Mouse (Mus musculus): ENCODE results near the gene Thap4. TPM values are rescaled to one million over a fixed set of nuclear protein-coding genes. Genes with fewer than 3 reads are reported as not detected.

The Thap4 gene
- 55.6 and 59.0 TPM in 2 replicates for polyA plus RNA-seq (2015; fragmentation: Nextera tagmentation; extraction: Ambion mirVana)

- Histone ChIP-seq H3K27me3 (no peaks in the 10 kb centered on the region), H3K9me3 (replicated peaks) (no peaks in the 10 kb centered on the region), H3K9ac (peak within 1 kb of the TSS; percentile 89), H3K27ac (replicated peaks) (peak within 1 kb of the TSS; percentile 90), H3K4me3 (replicated peaks) (peak within 1 kb of the TSS; percentile 90), H3K36me3 (peaks cover 10% of the 10 kb centered on the region), H3K4me1 (peaks cover 24% of the 10 kb centered on the region), H3K4me2 (replicated peaks) (peak within 1 kb of the TSS; percentile 79)
- peak; percentile 94 for ATAC-seq (ENCODE audit: insufficient number of reproducible peaks, low FRiP score, low TSS enrichment, low read depth)
- WGBS = under 1% methylated on average over 114 of the region's 121 CpGs
Measured at GRCm38 (mm10) chr1:93754573-93755290, at the start of gene Thap4. Thap4 (minus strand) TSS chr1:93754864.

GRCm38 (mm10) chr1:93803556-93804507, 49.2 kb upstream of the Thap4 start, which contains the start of gene Ing5:
Ing5 (plus strand) TSS chr1:93803965.
- WGBS = under 1% methylated on average over 83 of the region's 94 CpGs
- Histone ChIP-seq H3K4me3 (replicated peaks) (peak within 1 kb of the TSS; percentile 91), H3K9ac (peak within 1 kb of the TSS; percentile 89), H3K36me3 (peaks cover 40% of the 10 kb centered on the region), H3K27me3 (no peaks in the 10 kb centered on the region), H3K4me1 (peaks cover 41% of the 10 kb centered on the region), H3K4me2 (replicated peaks) (peak within 1 kb of the TSS; percentile 93), H3K27ac (replicated peaks) (peak within 1 kb of the TSS; percentile 99), H3K9me3 (replicated peaks) (no peaks in the 10 kb centered on the region)
- peak; percentile 94 for ATAC-seq (ENCODE audit: insufficient number of reproducible peaks, low FRiP score, low TSS enrichment, low read depth)

- 77% methylated on average over 5 of the region's 5 CpGs for WGBS
- H3K9me3 ChIP-seq (replicated peaks) = no peaks in the 10 kb centered on the region
Measured at GRCm38 (mm10) chr1:93802771-93803170, 48.1 kb upstream of the Thap4 start.

GRCm38 (mm10) chr1:93801741-93802238, 47.1 kb upstream of the Thap4 start, which contains the start of gene Dtymk:
Dtymk (minus strand) TSS chr1:93801934.
- Histone ChIP-seq H3K9me3 (replicated peaks) (no peaks in the 10 kb centered on the region), H3K4me3 (replicated peaks) (peak within 1 kb of the TSS; percentile 86), H3K27me3 (no peaks in the 10 kb centered on the region), H3K4me1 (peaks cover 41% of the 10 kb centered on the region), H3K36me3 (peaks cover 36% of the 10 kb centered on the region), H3K27ac (replicated peaks) (peak within 1 kb of the TSS; percentile 89), H3K9ac (peak within 1 kb of the TSS; percentile 81), H3K4me2 (replicated peaks) (peak within 1 kb of the TSS; percentile 93)
- peak; percentile 65 for ATAC-seq (ENCODE audit: insufficient number of reproducible peaks, low FRiP score, low TSS enrichment, low read depth)
- WGBS = 0% methylated on average over 42 of the region's 42 CpGs

More at GRCm38 (mm10) chr1:93802771-93803170, 48.1 kb upstream of the Thap4 start:
- peak overlapping the region; percentile 91 for H3K4me3 ChIP-seq (replicated peaks)
- 0 out of 2 replicates have a peak overlapping the region, but pooled peaks have one; percentile 93 for H3K4me2 ChIP-seq (replicated peaks)
- H3K9ac ChIP-seq = no peak overlapping the region
- peak overlapping the region; percentile 89; the same call in 1 of the 2 replicates for H3K27ac ChIP-seq (replicated peaks)
- H3K36me3 ChIP-seq = peaks cover 38% of the 10 kb centered on the region
- no peak for ATAC-seq (ENCODE audit: insufficient number of reproducible peaks, low FRiP score, low TSS enrichment, low read depth)
- no peaks in the 10 kb centered on the region for H3K27me3 ChIP-seq
- peaks cover 41% of the 10 kb centered on the region for H3K4me1 ChIP-seq

GRCm38 (mm10) chr1:93800670-93801503, 46.2 kb upstream of the Thap4 start:
- Histone ChIP-seq H3K9me3 (replicated peaks) (no peaks in the 10 kb centered on the region), H3K9ac (peak overlapping the region; percentile 81), H3K36me3 (peaks cover 27% of the 10 kb centered on the region; the same call in 1 of the 2 replicates), H3K27me3 (no peaks in the 10 kb centered on the region), H3K27ac (replicated peaks) (peak overlapping the region; percentile 89), H3K4me2 (replicated peaks) (peak overlapping the region; percentile 70), H3K4me3 (replicated peaks) (peak overlapping the region; percentile 86), H3K4me1 (peaks cover 40% of the 10 kb centered on the region)
- ATAC-seq (ENCODE audit: insufficient number of reproducible peaks, low FRiP score, low TSS enrichment, low read depth) = no peak
- 72% methylated on average over 21 of the region's 21 CpGs for WGBS

GRCm38 (mm10) chr1:93795886-93796285, 41.2 kb upstream of the Thap4 start:
- H3K4me1 ChIP-seq = peaks cover 4% of the 10 kb centered on the region; the same call in 1 of the 2 replicates
- H3K9ac ChIP-seq = no peak overlapping the region
- no peaks in the 10 kb centered on the region for H3K9me3 ChIP-seq (replicated peaks)
- no peak for ATAC-seq (ENCODE audit: insufficient number of reproducible peaks, low FRiP score, low TSS enrichment, low read depth)
- no peak overlapping the region for H3K4me2 ChIP-seq (replicated peaks)
- no peak overlapping the region for H3K27ac ChIP-seq (replicated peaks)
- no peak overlapping the region for H3K4me3 ChIP-seq (replicated peaks)
- 82% methylated on average over 8 of the region's 8 CpGs for WGBS
- no peaks in the 10 kb centered on the region for H3K27me3 ChIP-seq
- peaks cover 64% of the 10 kb centered on the region for H3K36me3 ChIP-seq

- H3K9ac ChIP-seq = no peak overlapping the region
- no peak overlapping the region for H3K4me2 ChIP-seq (replicated peaks)
- WGBS = 97% methylated on average over 8 of the region's 8 CpGs
- ATAC-seq (ENCODE audit: insufficient number of reproducible peaks, low FRiP score, low TSS enrichment, low read depth) = no peak
- no peak overlapping the region for H3K27ac ChIP-seq (replicated peaks)
- no peak overlapping the region for H3K4me3 ChIP-seq (replicated peaks)
- peaks cover 71% of the 10 kb centered on the region for H3K36me3 ChIP-seq
- no peaks in the 10 kb centered on the region for H3K9me3 ChIP-seq (replicated peaks)
- H3K27me3 ChIP-seq = no peaks in the 10 kb centered on the region
- H3K4me1 ChIP-seq = no peaks in the 10 kb centered on the region
Measured at GRCm38 (mm10) chr1:93794526-93794925, 39.9 kb upstream of the Thap4 start.

- Histone ChIP-seq H3K4me2 (replicated peaks) (no peak overlapping the region), H3K4me1 (no peaks in the 10 kb centered on the region), H3K27ac (replicated peaks) (no peak overlapping the region), H3K36me3 (peaks cover 92% of the 10 kb centered on the region), H3K4me3 (replicated peaks) (no peak overlapping the region), H3K27me3 (no peaks in the 10 kb centered on the region), H3K9ac (no peak overlapping the region), H3K9me3 (replicated peaks) (no peaks in the 10 kb centered on the region)
- ATAC-seq (ENCODE audit: insufficient number of reproducible peaks, low FRiP score, low TSS enrichment, low read depth) = no peak
- 89% methylated on average over 2 of the region's 2 CpGs for WGBS
Measured at GRCm38 (mm10) chr1:93786912-93787311, 32.2 kb upstream of the Thap4 start.

- H3K9me3 ChIP-seq (replicated peaks) = no peaks in the 10 kb centered on the region
- no peaks in the 10 kb centered on the region for H3K27me3 ChIP-seq
- 72% methylated on average over 5 of the region's 5 CpGs for WGBS
- ATAC-seq (ENCODE audit: insufficient number of reproducible peaks, low FRiP score, low TSS enrichment, low read depth) = no peak
- peaks cover 78% of the 10 kb centered on the region for H3K36me3 ChIP-seq
- H3K27ac ChIP-seq (replicated peaks) = no peak overlapping the region
- no peak overlapping the region for H3K4me2 ChIP-seq (replicated peaks)
- no peaks in the 10 kb centered on the region for H3K4me1 ChIP-seq
- no peak overlapping the region for H3K9ac ChIP-seq
- no peak overlapping the region for H3K4me3 ChIP-seq (replicated peaks)
Measured at GRCm38 (mm10) chr1:93776686-93777085, 22.0 kb upstream of the Thap4 start.

GRCm38 (mm10) chr1:93769901-93770300, 15.2 kb upstream of the Thap4 start:
- 94% methylated on average over 3 of the region's 3 CpGs for WGBS
- no peaks in the 10 kb centered on the region for H3K4me1 ChIP-seq
- H3K4me3 ChIP-seq (replicated peaks) = no peak overlapping the region
- H3K9ac ChIP-seq = no peak overlapping the region
- H3K4me2 ChIP-seq (replicated peaks) = no peak overlapping the region
- no peaks in the 10 kb centered on the region for H3K9me3 ChIP-seq (replicated peaks)
- H3K27ac ChIP-seq (replicated peaks) = no peak overlapping the region
- H3K36me3 ChIP-seq = peaks cover 46% of the 10 kb centered on the region
- no peak for ATAC-seq (ENCODE audit: insufficient number of reproducible peaks, low FRiP score, low TSS enrichment, low read depth)
- no peaks in the 10 kb centered on the region for H3K27me3 ChIP-seq
